Mouse (Mus musculus): ENCODE data around the gene Suds3.

GRCm38 (mm10) chr5:117127051-117127450 is 11.1 kb upstream of the Suds3 start:
- TF ChIP-seq CTCF (IDR thresholded peaks at IDR 0.05; ENCODE audit: extremely low read depth, insufficient read depth, insufficient read length, insufficient replicate concordance), result no peak
- TF ChIP-seq POLR2A (IDR thresholded peaks at IDR 0.05; ENCODE audit: low read depth, low read length), result no peak
